Mouse (Mus musculus) layer of hippocampus, postnatal 36 days (tissue): ENCODE measurements around the gene Kcnk15. TPM values are rescaled to one million over a fixed set of nuclear protein-coding genes. Genes with fewer than 3 reads are reported as not detected.

ENCODE experiments used
- DNase-seq, 2 experiments: peaks; one replicate each; pipeline ENCODE4 v3.0.0; 2022
- total RNA-seq, 2 experiments: library from RNA; stranded (reverse); gene quantifications; 2 replicates each; pipeline ENCODE4 v1.2.3; 2021

The Kcnk15 gene
- total RNA-seq, result not detected

- DNase-seq, result no peak
These were observed at the start of gene Kcnk15 for GRCm38 (mm10) chr2:163853461-163853901. Kcnk15 (plus strand) TSS chr2:163853651.

- DNase-seq, result no peak
These were observed 49.6 kb upstream of the Kcnk15 start for GRCm38 (mm10) chr2:163803838-163804237.

GRCm38 (mm10) chr2:163809166-163809565, 44.3 kb upstream of the Kcnk15 start:
- no peak for DNase-seq

- no peak for DNase-seq
These were observed 43.7 kb upstream of the Kcnk15 start for GRCm38 (mm10) chr2:163809704-163810103.

GRCm38 (mm10) chr2:163813077-163813476, 40.4 kb upstream of the Kcnk15 start:
- DNase-seq, result no peak

- DNase-seq, result no peak
These were observed 38.5 kb upstream of the Kcnk15 start for GRCm38 (mm10) chr2:163814739-163815465.

GRCm38 (mm10) chr2:163820607-163821006, 32.8 kb upstream of the Kcnk15 start, which contains the start of gene Ccn5:
Ccn5 (plus strand) TSS chr2:163820861.
- no peak for DNase-seq

- DNase-seq, result peak in 1 of 2 experiments; percentile 44
These were observed 30.2 kb upstream of the Kcnk15 start for GRCm38 (mm10) chr2:163823248-163823647.

- DNase-seq, result no peak
These were observed 29.7 kb upstream of the Kcnk15 start for GRCm38 (mm10) chr2:163823771-163824170.

GRCm38 (mm10) chr2:163825861-163826260, 27.6 kb upstream of the Kcnk15 start:
- DNase-seq, result no peak

- no peak for DNase-seq
These were observed 27.0 kb upstream of the Kcnk15 start for GRCm38 (mm10) chr2:163826494-163826893.

GRCm38 (mm10) chr2:163831163-163831562, 22.3 kb upstream of the Kcnk15 start:
- no peak for DNase-seq

- DNase-seq, result peak; percentile 82 to 83
These were observed 15.4 kb upstream of the Kcnk15 start for GRCm38 (mm10) chr2:163838043-163838442.

- no peak for DNase-seq
These were observed 13.9 kb upstream of the Kcnk15 start for GRCm38 (mm10) chr2:163839519-163839918.

- DNase-seq, result no peak
These were observed 11.4 kb upstream of the Kcnk15 start for GRCm38 (mm10) chr2:163842043-163842442.

- DNase-seq, result no peak
These were observed 3.8 kb downstream of the Kcnk15 start for GRCm38 (mm10) chr2:163857233-163857632.

- peak; percentile 48 to 56 for DNase-seq
These were observed 5.0 kb downstream of the Kcnk15 start for GRCm38 (mm10) chr2:163858254-163858947.

- no peak for DNase-seq
These were observed 11.9 kb downstream of the Kcnk15 start for GRCm38 (mm10) chr2:163865311-163865710.

GRCm38 (mm10) chr2:163866061-163866460, 12.6 kb downstream of the Kcnk15 start:
- DNase-seq, result no peak

GRCm38 (mm10) chr2:163869783-163870182, 16.3 kb downstream of the Kcnk15 start:
- peak; percentile 37 to 51 for DNase-seq

GRCm38 (mm10) chr2:163871266-163871665, 17.8 kb downstream of the Kcnk15 start:
- no peak for DNase-seq

GRCm38 (mm10) chr2:163871906-163872305, 18.5 kb downstream of the Kcnk15 start:
- no peak for DNase-seq

- no peak for DNase-seq
These were observed 21.4 kb downstream of the Kcnk15 start for GRCm38 (mm10) chr2:163874877-163875276.

- no peak for DNase-seq
These were observed 22.0 kb downstream of the Kcnk15 start for GRCm38 (mm10) chr2:163875484-163875883.
